Mouse (Mus musculus): Measurements from ENCODE around the gene Dusp6.

Gene Dusp6

GRCm38 (mm10) chr10:99244655-99245260 lies 18.3 kb upstream of the Dusp6 start:
- in situ Hi-C loops (cut with MboI; ENCODE audit: unreplicated experiment in 2 of 2), result no loop called here

- in situ Hi-C loops (cut with MboI; ENCODE audit: unreplicated experiment in 2 of 2), result no loop called here
These were observed 16.1 kb upstream of the Dusp6 start for GRCm38 (mm10) chr10:99246797-99247508.

GRCm38 (mm10) chr10:99250874-99251281 lies 12.2 kb upstream of the Dusp6 start:
- in situ Hi-C loops (cut with MboI; ENCODE audit: unreplicated experiment in 2 of 2), result loop anchor here (25.0 kb wide), 2 partner anchors 339 to 464 kb away; partner anchors contain the start of gene Atp2b1 (in 1 of the 2)

- in situ Hi-C loops (cut with MboI; ENCODE audit: unreplicated experiment in 2 of 2), result loop anchor here (25.0 kb wide), 2 partner anchors 341 to 466 kb away; partner anchors contain the start of gene Atp2b1 (in 1 of the 2)
These were observed 9.6 kb upstream of the Dusp6 start for GRCm38 (mm10) chr10:99253412-99253811.

GRCm38 (mm10) chr10:99255830-99256570 lies 7.0 kb upstream of the Dusp6 start:
- in situ Hi-C loops (cut with MboI; ENCODE audit: unreplicated experiment in 2 of 2), result loop anchor here (25.0 kb wide), 2 partner anchors 344 to 469 kb away; partner anchors contain the start of gene Atp2b1 (in 1 of the 2)

GRCm38 (mm10) chr10:99257531-99257930 lies 5.5 kb upstream of the Dusp6 start:
- in situ Hi-C loops (cut with MboI; ENCODE audit: unreplicated experiment in 2 of 2), result loop anchor here (25.0 kb wide), 2 partner anchors 345 to 470 kb away; partner anchors contain the start of gene Atp2b1 (in 1 of the 2)

- in situ Hi-C loops (cut with MboI; ENCODE audit: unreplicated experiment in 2 of 2), result loop anchor here (5.0 to 25.0 kb wide), 11 partner anchors 63 to 473 kb away; partner anchors contain the start of genes Atp2b1 (in 2 of the 2), Galnt4 (in 2 of the 2) and Poc1b (in 2 of the 2)
These were observed 3.2 kb upstream of the Dusp6 start for GRCm38 (mm10) chr10:99259840-99260239.

- in situ Hi-C loops (cut with MboI; ENCODE audit: unreplicated experiment in 2 of 2), result loop anchor here (5.0 to 25.0 kb wide), 11 partner anchors 64 to 474 kb away; partner anchors contain the start of genes Atp2b1 (in 2 of the 2), Galnt4 (in 2 of the 2) and Poc1b (in 2 of the 2)
These were observed 1.8 kb upstream of the Dusp6 start for GRCm38 (mm10) chr10:99261151-99261635.

GRCm38 (mm10) chr10:99261636-99262318 lies 1.3 kb upstream of the Dusp6 start:
- in situ Hi-C loops (cut with MboI; ENCODE audit: unreplicated experiment in 2 of 2), result loop anchor here (5.0 to 25.0 kb wide), 11 partner anchors 64 to 474 kb away; partner anchors contain the start of genes Atp2b1 (in 2 of the 2), Galnt4 (in 2 of the 2) and Poc1b (in 2 of the 2)

GRCm38 (mm10) chr10:99262319-99262866 lies 638 bp upstream of the Dusp6 start:
- in situ Hi-C loops (cut with MboI; ENCODE audit: unreplicated experiment in 2 of 2), result loop anchor here (5.0 to 25.0 kb wide), 11 partner anchors 65 to 475 kb away; partner anchors contain the start of genes Atp2b1 (in 2 of the 2), Galnt4 (in 2 of the 2) and Poc1b (in 2 of the 2)

GRCm38 (mm10) chr10:99263419-99264221 lies 589 bp downstream of the Dusp6 start:
- in situ Hi-C loops (cut with MboI; ENCODE audit: unreplicated experiment in 2 of 2), result loop anchor here (5.0 to 25.0 kb wide), 11 partner anchors 66 to 476 kb away; partner anchors contain the start of genes Atp2b1 (in 2 of the 2), Galnt4 (in 2 of the 2) and Poc1b (in 2 of the 2)

GRCm38 (mm10) chr10:99264301-99265010 lies 1.4 kb downstream of the Dusp6 start:
- in situ Hi-C loops (cut with MboI; ENCODE audit: unreplicated experiment in 2 of 2), result loop anchor here (5.0 to 25.0 kb wide), 12 partner anchors 67 to 477 kb away; partner anchors contain the start of genes Atp2b1 (in 2 of the 2), Galnt4 (in 2 of the 2) and Poc1b (in 2 of the 2)

- in situ Hi-C loops (cut with MboI; ENCODE audit: unreplicated experiment in 2 of 2), result loop anchor here (5.0 to 25.0 kb wide), 7 partner anchors 130 to 478 kb away; partner anchors contain the start of genes Atp2b1 (in 2 of the 2), Galnt4 (in 1 of the 2) and Poc1b (in 1 of the 2)
These were observed 2.1 kb downstream of the Dusp6 start for GRCm38 (mm10) chr10:99265011-99265694.

- in situ Hi-C loops (cut with MboI; ENCODE audit: unreplicated experiment in 2 of 2), result loop anchor here (5.0 to 25.0 kb wide), 7 partner anchors 129 to 479 kb away; partner anchors contain the start of genes Atp2b1 (in 2 of the 2), Galnt4 (in 1 of the 2) and Poc1b (in 1 of the 2)
These were observed 3.0 kb downstream of the Dusp6 start for GRCm38 (mm10) chr10:99266025-99266424.

GRCm38 (mm10) chr10:99267621-99268020 lies 4.6 kb downstream of the Dusp6 start:
- in situ Hi-C loops (cut with MboI; ENCODE audit: unreplicated experiment in 2 of 2), result loop anchor here (5.0 to 25.0 kb wide), 7 partner anchors 127 to 480 kb away; partner anchors contain the start of genes Atp2b1 (in 2 of the 2), Galnt4 (in 1 of the 2) and Poc1b (in 1 of the 2)
